Mouse (Mus musculus) adrenal gland, adult 18-20 months (tissue): ENCODE measurements around the gene Pank1. TPM values are rescaled to one million over a fixed set of nuclear protein-coding genes. Genes with fewer than 3 reads are reported as not detected.
A peak's percentile ranks its signal among the peaks of the same experiment; 100 is the strongest.

ENCODE experiments used
- DNase-seq, 2 experiments: peaks; one replicate each; pipeline ENCODE4 v3.0.0; 2021 to 2022; ENCODE audit warnings: low spot score in 2 of 2
- total RNA-seq, 2 experiments: library from RNA; stranded (reverse); gene quantifications; 1 replicate in 1 of 2; 2 replicates in 1 of 2; pipeline ENCODE4 v1.2.3; 2021

The Pank1 gene
- total RNA-seq, 2 experiments from 2014 or later = 77.0 to 80.4 TPM

- DNase-seq = no peak
Observed at GRCm38 (mm10) chr19:34882443-34882842, 3.2 kb upstream of the Pank1 start.

- DNase-seq = no peak
Observed at GRCm38 (mm10) chr19:34881160-34881559, 1.9 kb upstream of the Pank1 start.

GRCm38 (mm10) chr19:34879624-34880023 is 369 bp upstream of the Pank1 start:
- DNase-seq = no peak

GRCm38 (mm10) chr19:34877898-34878602 is 1.2 kb downstream of the Pank1 start:
- DNase-seq = peak; percentile 76 to 88

- DNase-seq = no peak
Observed at GRCm38 (mm10) chr19:34876676-34877075, 2.6 kb downstream of the Pank1 start.

- no peak for DNase-seq
Observed at GRCm38 (mm10) chr19:34869375-34869774, 9.9 kb downstream of the Pank1 start.

- DNase-seq = no peak
Observed at GRCm38 (mm10) chr19:34868093-34868741, 11.0 kb downstream of the Pank1 start.

GRCm38 (mm10) chr19:34863737-34864136 is 15.5 kb downstream of the Pank1 start:
- DNase-seq = no peak

- no peak for DNase-seq
Observed at GRCm38 (mm10) chr19:34856021-34856651, 23.1 kb downstream of the Pank1 start.

GRCm38 (mm10) chr19:34851161-34851560 is 28.1 kb downstream of the Pank1 start:
- DNase-seq = no peak

- DNase-seq = no peak
Observed at GRCm38 (mm10) chr19:34849426-34849825, 29.8 kb downstream of the Pank1 start.

GRCm38 (mm10) chr19:34848164-34848563 is 31.1 kb downstream of the Pank1 start:
- DNase-seq = no peak

- DNase-seq = no peak
Observed at GRCm38 (mm10) chr19:34847103-34847502, 32.2 kb downstream of the Pank1 start.

- no peak for DNase-seq
Observed at GRCm38 (mm10) chr19:34846508-34847038, 32.7 kb downstream of the Pank1 start.

- no peak for DNase-seq
Observed at GRCm38 (mm10) chr19:34846005-34846404, 33.2 kb downstream of the Pank1 start.

- DNase-seq = no peak
Observed at GRCm38 (mm10) chr19:34845331-34845730, 33.9 kb downstream of the Pank1 start.

GRCm38 (mm10) chr19:34844760-34845159 is 34.5 kb downstream of the Pank1 start:
- DNase-seq = no peak

- DNase-seq = no peak
Observed at GRCm38 (mm10) chr19:34844047-34844446, 35.2 kb downstream of the Pank1 start.

- no peak for DNase-seq
Observed at GRCm38 (mm10) chr19:34841719-34842506, 37.3 kb downstream of the Pank1 start.

- DNase-seq = no peak
Observed at GRCm38 (mm10) chr19:34838624-34839023, 40.6 kb downstream of the Pank1 start.

- DNase-seq = no peak
Observed at GRCm38 (mm10) chr19:34831702-34832101, 47.6 kb downstream of the Pank1 start.
